ENCODE assay signal across 7 mouse cellular contexts in genomic region chr13:100744036-100744744, GRCm38 (mm10). TPM values are rescaled to one million over a fixed set of nuclear protein-coding genes. Genes with fewer than 3 reads are reported as not detected.
DNase-seq lines count a peak whose midpoint lies in the region; ATAC-seq and TF ChIP-seq lines count a peak whose summit lies in the region.

Mrps36 (minus strand) TSS chr13:100744659.

- no peaks in the 10 kb centered on the region for H3K9me3 ChIP-seq in intestine, postnatal 0 days (ENCODE audit: control insufficient read depth)
- no peaks in the 10 kb centered on the region for H3K9me3 ChIP-seq in midbrain, embryonic 12.5 days

- peak; percentile 93 for ATAC-seq in intestine, postnatal 0 days
- ATAC-seq in midbrain, embryonic 12.5 days (ENCODE audit: low FRiP score, low read depth): peak; percentile 97

- no peaks in the 10 kb centered on the region for H3K4me1 ChIP-seq in intestine, postnatal 0 days (replicated peaks; ENCODE audit: control insufficient read depth, insufficient read depth, low read length)
- H3K4me1 ChIP-seq in midbrain, embryonic 12.5 days: peaks cover 8% of the 10 kb centered on the region; the same call in 1 of the 2 replicates
- H3K4me1 ChIP-seq in small intestine, adult 2 months (ENCODE audit: control insufficient read depth, insufficient read depth, insufficient read length, low read length): peaks cover 6% of the 10 kb centered on the region; the same call in 1 of the 2 replicates

- no peaks in the 10 kb centered on the region for H3K27me3 ChIP-seq in intestine, postnatal 0 days (replicated peaks; ENCODE audit: control insufficient read depth, insufficient read depth, low read length)
- no peaks in the 10 kb centered on the region for H3K27me3 ChIP-seq in midbrain, embryonic 12.5 days
- no peaks in the 10 kb centered on the region for H3K27me3 ChIP-seq in small intestine, adult 2 months (ENCODE audit: control insufficient read depth, insufficient read depth, low read length)

- TF ChIP-seq CTCF in intestine, postnatal 0 days (IDR thresholded peaks at IDR 0.05; ENCODE audit: low read depth): 0 out of 2 replicates have a peak, but pooled peaks have one; percentile 1
- TF ChIP-seq CTCF in small intestine, adult 2 months (IDR thresholded peaks at IDR 0.05; ENCODE audit: extremely low read depth, insufficient read length, insufficient replicate concordance, low read depth, low read length): no peak

- H3K9ac ChIP-seq in intestine, postnatal 0 days (ENCODE audit: low read depth, low read length): peak within 1 kb of the TSS; percentile 71
- H3K9ac ChIP-seq in midbrain, embryonic 12.5 days (replicated peaks): peak within 1 kb of the TSS; percentile 76

- intact Hi-C loops in left cerebral cortex, postnatal 4 days (cut with DNase I): no loop called here

- peak; percentile 54 for TF ChIP-seq POLR2A in small intestine, adult 2 months (IDR thresholded peaks at IDR 0.05; ENCODE audit: low read depth, low read length)

- H3K36me3 ChIP-seq in intestine, postnatal 0 days (ENCODE audit: control insufficient read depth, insufficient read depth): no peaks in the 10 kb centered on the region; the same call in 1 of the 2 replicates
- H3K36me3 ChIP-seq in midbrain, embryonic 12.5 days: no peaks in the 10 kb centered on the region
- peaks cover 8% of the 10 kb centered on the region for H3K36me3 ChIP-seq in small intestine, adult 2 months (ENCODE audit: control insufficient read depth, insufficient read depth, low read length)

- peak within 1 kb of the TSS; percentile 79 for H3K4me3 ChIP-seq in intestine, postnatal 0 days (ENCODE audit: low read depth, low read length)
- H3K4me3 ChIP-seq in midbrain, embryonic 12.5 days: peak within 1 kb of the TSS; percentile 87
- H3K4me3 ChIP-seq in small intestine, adult 2 months (ENCODE audit: low read depth, low read length): peak within 1 kb of the TSS; percentile 86

- peak within 1 kb of the TSS; percentile 97 for H3K27ac ChIP-seq in intestine, postnatal 0 days (ENCODE audit: low read depth, low read length)
- H3K27ac ChIP-seq in midbrain, embryonic 12.5 days (replicated peaks): peak within 1 kb of the TSS; percentile 93
- peak within 1 kb of the TSS; percentile 93 for H3K27ac ChIP-seq in small intestine, adult 2 months (ENCODE audit: insufficient read depth, low read depth, low read length)

- H3K4me2 ChIP-seq in intestine, postnatal 0 days (replicated peaks; ENCODE audit: low read depth): peak within 1 kb of the TSS; percentile 68
- peak within 1 kb of the TSS; percentile 54 for H3K4me2 ChIP-seq in midbrain, embryonic 12.5 days (replicated peaks)

- peak; percentile 94 for DNase-seq in adrenal gland, adult 8-10 months
- DNase-seq in embryo, embryonic 9.5 days (ENCODE audit: extremely low spot score): peak; percentile 94
- peak; percentile 60 for DNase-seq in gonadal fat pad, adult 2 months (ENCODE audit: low read depth)
- peak; percentile 96 for DNase-seq in left cerebral cortex, postnatal 4 days

- under 1% methylated on average over 52 of the region's 52 CpGs for WGBS in intestine, postnatal 0 days
- WGBS in midbrain, embryonic 12.5 days: under 1% methylated on average over 52 of the region's 52 CpGs
- WGBS in small intestine, adult 2 months: under 1% methylated on average over 52 of the region's 52 CpGs

RNA-seq across cellular contexts. Expression of gene Mrps36, which starts in this region (rescaled TPM):
- total RNA-seq in adrenal gland, adult 8-10 months (2022): 100 to 1,000 TPM in 1 of 4 experiments, 10 to 100 TPM in 3; 62.7 to 106 (median 84.0) TPM
- 43.7 and 45.6 TPM in 2 replicates for polyA plus RNA-seq in gonadal fat pad, adult 2 months (2012; rRNA removed)
- polyA plus RNA-seq in intestine, postnatal 0 days (2015; fragmentation: Nextera tagmentation; extraction: Ambion mirVana): 406 and 410 TPM in 2 replicates
- total RNA-seq in left cerebral cortex, postnatal 4 days (2021): 10 to 100 TPM; 51.0 to 54.5 TPM
- 125 and 135 TPM in 2 replicates for polyA plus RNA-seq in midbrain, embryonic 12.5 days (2016; fragmentation: Nextera tagmentation; extraction: Ambion mirVana)
- polyA plus RNA-seq in small intestine, adult 2 months (2012; rRNA removed): 28.9 and 50.7 TPM in 2 replicates

Comparison
In these comparisons a context has a peak if more than half of its experiments do, and no peak if none do; other contexts are left out.
1. Peak in every context shown above with its lines: DNase-seq, ATAC-seq, H3K4me3 ChIP-seq and H3K27ac ChIP-seq.